Mouse (Mus musculus): ENCODE data around the gene Zfp113. TPM values are rescaled to one million over a fixed set of nuclear protein-coding genes. Genes with fewer than 3 reads are reported as not detected.

The Zfp113 gene
- polyA plus RNA-seq, 1 experiment from 2014 or later: 13.2 TPM

- Histone ChIP-seq H3K9me3 (replicated peaks; ENCODE audit: low read length) (no peaks in the 10 kb centered on the region), H3K4me2 (ENCODE audit: low read length) (no peak overlapping the region), H3K4me1 (replicated peaks; ENCODE audit: insufficient read depth, low read length) (peaks cover 6% of the 10 kb centered on the region), H3K36me3 (ENCODE audit: insufficient read depth, low read length) (peaks cover 57% of the 10 kb centered on the region), H3K9ac (ENCODE audit: low read depth, low read length) (no peak overlapping the region), H3K27me3 (ENCODE audit: insufficient read depth, low read length) (no peaks in the 10 kb centered on the region), H3K4me3 (replicated peaks; ENCODE audit: low read depth, low read length) (no peak overlapping the region), H3K27ac (no peak overlapping the region)
- 68% methylated on average over 8 of the region's 8 CpGs for WGBS
- DNase-seq (ENCODE audit: low spot score): no peak
- no peak for ATAC-seq (replicated peaks; ENCODE audit: low FRiP score, low read depth)
- TF ChIP-seq CTCF (IDR thresholded peaks at IDR 0.05; ENCODE audit: low read depth): no peak
Observed at GRCm38 (mm10) chr5:138165594-138165993, 10.1 kb upstream of the Zfp113 start.

- ATAC-seq (replicated peaks; ENCODE audit: low FRiP score, low read depth): no peak
- no peak for DNase-seq (ENCODE audit: low spot score)
- no peaks in the 10 kb centered on the region; the same call in 1 of the 2 replicates for H3K4me1 ChIP-seq (replicated peaks; ENCODE audit: insufficient read depth, low read length)
- no peaks in the 10 kb centered on the region for H3K9me3 ChIP-seq (replicated peaks; ENCODE audit: low read length)
- TF ChIP-seq CTCF (IDR thresholded peaks at IDR 0.05; ENCODE audit: low read depth): no peak
- WGBS: 61% methylated on average over 10 of the region's 10 CpGs
- H3K36me3 ChIP-seq (ENCODE audit: insufficient read depth, low read length): peaks cover 53% of the 10 kb centered on the region
- H3K9ac ChIP-seq (ENCODE audit: low read depth, low read length): no peak overlapping the region
- no peak overlapping the region for H3K4me3 ChIP-seq (replicated peaks; ENCODE audit: low read depth, low read length)
- H3K4me2 ChIP-seq (ENCODE audit: low read length): no peak overlapping the region
- no peak overlapping the region for H3K27ac ChIP-seq
- no peaks in the 10 kb centered on the region for H3K27me3 ChIP-seq (ENCODE audit: insufficient read depth, low read length)
Observed at GRCm38 (mm10) chr5:138163610-138164009, 8.1 kb upstream of the Zfp113 start.

- H3K27me3 ChIP-seq (ENCODE audit: insufficient read depth, low read length): no peaks in the 10 kb centered on the region
- 74% methylated on average over 6 of the region's 6 CpGs for WGBS
- H3K27ac ChIP-seq: no peak overlapping the region
- no peak overlapping the region for H3K4me2 ChIP-seq (ENCODE audit: low read length)
- H3K9ac ChIP-seq (ENCODE audit: low read depth, low read length): no peak overlapping the region
- DNase-seq (ENCODE audit: low spot score) (no peak), ATAC-seq (replicated peaks; ENCODE audit: low FRiP score, low read depth) (no peak)
- no peaks in the 10 kb centered on the region; the same call in 1 of the 2 replicates for H3K4me1 ChIP-seq (replicated peaks; ENCODE audit: insufficient read depth, low read length)
- peaks cover 48% of the 10 kb centered on the region for H3K36me3 ChIP-seq (ENCODE audit: insufficient read depth, low read length)
- no peak overlapping the region for H3K4me3 ChIP-seq (replicated peaks; ENCODE audit: low read depth, low read length)
- no peaks in the 10 kb centered on the region for H3K9me3 ChIP-seq (replicated peaks; ENCODE audit: low read length)
- TF ChIP-seq CTCF (IDR thresholded peaks at IDR 0.05; ENCODE audit: low read depth): no peak
Observed at GRCm38 (mm10) chr5:138163046-138163445, 7.5 kb upstream of the Zfp113 start.

GRCm38 (mm10) chr5:138160842-138161665 lies 5.5 kb upstream of the Zfp113 start, which contains the start of gene Cops6:
Cops6 (plus strand) TSS chr5:138161071.
- peak within 1 kb of the TSS; percentile 70; the same call in 1 of the 2 replicates for H3K27ac ChIP-seq
- no peaks in the 10 kb centered on the region; the same call in 1 of the 2 replicates for H3K4me1 ChIP-seq (replicated peaks; ENCODE audit: insufficient read depth, low read length)
- DNase-seq (ENCODE audit: low spot score) (peak; percentile 98), ATAC-seq (replicated peaks; ENCODE audit: low FRiP score, low read depth) (peak; percentile 92)
- no peaks in the 10 kb centered on the region for H3K9me3 ChIP-seq (replicated peaks; ENCODE audit: low read length)
- no peak for TF ChIP-seq CTCF (IDR thresholded peaks at IDR 0.05; ENCODE audit: low read depth)
- peak within 1 kb of the TSS; percentile 71 for H3K9ac ChIP-seq (ENCODE audit: low read depth, low read length)
- H3K27me3 ChIP-seq (ENCODE audit: insufficient read depth, low read length): no peaks in the 10 kb centered on the region
- peaks cover 30% of the 10 kb centered on the region for H3K36me3 ChIP-seq (ENCODE audit: insufficient read depth, low read length)
- H3K4me2 ChIP-seq (ENCODE audit: low read length): peak within 1 kb of the TSS; percentile 77
- under 1% methylated on average over 42 of the region's 42 CpGs for WGBS
- peak within 1 kb of the TSS; percentile 62 for H3K4me3 ChIP-seq (replicated peaks; ENCODE audit: low read depth, low read length)

GRCm38 (mm10) chr5:138160224-138160762 lies 4.7 kb upstream of the Zfp113 start:
- TF ChIP-seq CTCF (IDR thresholded peaks at IDR 0.05; ENCODE audit: low read depth): no peak
- H3K9me3 ChIP-seq (replicated peaks; ENCODE audit: low read length): no peaks in the 10 kb centered on the region
- no peak for ATAC-seq (replicated peaks; ENCODE audit: low FRiP score, low read depth)
- H3K4me1 ChIP-seq (replicated peaks; ENCODE audit: insufficient read depth, low read length): no peaks in the 10 kb centered on the region; the same call in 1 of the 2 replicates
- DNase-seq (ENCODE audit: low spot score): no peak
- WGBS: 62% methylated on average over 7 of the region's 7 CpGs
- H3K27me3 ChIP-seq (ENCODE audit: insufficient read depth, low read length): no peaks in the 10 kb centered on the region
- H3K27ac ChIP-seq: no peak overlapping the region
- H3K4me2 ChIP-seq (ENCODE audit: low read length): peak overlapping the region; percentile 77
- peaks cover 22% of the 10 kb centered on the region for H3K36me3 ChIP-seq (ENCODE audit: insufficient read depth, low read length)
- H3K4me3 ChIP-seq (replicated peaks; ENCODE audit: low read depth, low read length): peak overlapping the region; percentile 62
- H3K9ac ChIP-seq (ENCODE audit: low read depth, low read length): no peak overlapping the region; the same call in 1 of the 2 replicates

- no peak overlapping the region for H3K9ac ChIP-seq (ENCODE audit: low read depth, low read length)
- peak overlapping the region; percentile 70 for H3K4me2 ChIP-seq (ENCODE audit: low read length)
- H3K27me3 ChIP-seq (ENCODE audit: insufficient read depth, low read length): no peaks in the 10 kb centered on the region
- 78% methylated on average over 3 of the region's 3 CpGs for WGBS
- no peaks in the 10 kb centered on the region for H3K4me1 ChIP-seq (replicated peaks; ENCODE audit: insufficient read depth, low read length)
- no peaks in the 10 kb centered on the region for H3K9me3 ChIP-seq (replicated peaks; ENCODE audit: low read length)
- TF ChIP-seq CTCF (IDR thresholded peaks at IDR 0.05; ENCODE audit: low read depth): no peak
- no peak for ATAC-seq (replicated peaks; ENCODE audit: low FRiP score, low read depth)
- peak overlapping the region; percentile 81 for H3K4me3 ChIP-seq (replicated peaks; ENCODE audit: low read depth, low read length)
- H3K27ac ChIP-seq: no peak overlapping the region
- H3K36me3 ChIP-seq (ENCODE audit: insufficient read depth, low read length): peaks cover 15% of the 10 kb centered on the region
- no peak for DNase-seq (ENCODE audit: low spot score)
Observed at GRCm38 (mm10) chr5:138154390-138154789, 1.2 kb downstream of the Zfp113 start.
